Mouse (Mus musculus) liver, adult 2 months (tissue): Measurements from ENCODE around the gene Pbx2.

Experiments
- CTCF ChIP-seq: fragments of 200-500 bp; IDR thresholded peaks from 2 replicates; pipeline ENCODE4 v1.5.1; 2011; ENCODE audit warnings: low read depth, low read length, control low read depth
- POLR2A ChIP-seq: fragments of 200-500 bp; IDR thresholded peaks from 2 replicates; pipeline ENCODE4 v1.6.1; 2011; ENCODE audit warnings: low read length, control low read depth; ENCODE audit not compliant: insufficient read depth; ENCODE audit errors: extremely low read depth

DNA sequence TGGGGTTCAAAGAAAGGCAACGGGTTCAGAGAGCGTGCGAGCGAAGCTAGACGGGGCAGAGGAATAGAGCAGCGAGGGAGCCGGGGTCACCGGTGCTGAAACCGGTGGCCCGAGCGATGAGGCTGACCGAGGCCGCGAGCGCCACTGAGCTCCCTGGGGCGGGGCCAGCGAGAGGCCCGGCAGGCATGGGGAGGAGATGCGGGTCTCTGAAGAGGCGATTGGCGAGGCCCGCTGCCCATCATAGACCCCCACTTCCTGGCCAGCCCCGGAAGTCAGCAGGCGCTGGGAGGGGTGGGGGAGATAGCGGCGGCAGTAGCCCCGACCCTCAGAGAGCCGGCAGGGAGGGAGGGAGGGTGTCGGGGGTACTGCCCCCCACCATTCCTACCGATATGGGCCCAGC is 14.5 kb downstream of the Pbx2 start:
- TF ChIP-seq POLR2A, result peak; percentile 79; the same call in 1 of the 2 replicates
- TF ChIP-seq CTCF, result no peak
